Mouse (Mus musculus) layer of hippocampus, postnatal 25 days (tissue): Measurements from ENCODE around the gene Olfr872. TPM values are rescaled to one million over a fixed set of nuclear protein-coding genes. Genes with fewer than 3 reads are reported as not detected.
"Not testable (repeated sequence)": the region's sequence is repeated elsewhere in the genome, so short reads cannot be mapped to it uniquely, and the experiment has no call there.

ENCODE experiments used
- DNase-seq, 2 experiments: peaks; one replicate each; pipeline ENCODE4 v3.0.0; 2022; ENCODE audit warnings: mixed read lengths in 2 of 2, low spot score in 1 of 2; ENCODE audit errors: extremely low spot score in 1 of 2
- total RNA-seq, 2 experiments: library from RNA; stranded (reverse); gene quantifications; 2 replicates each; pipeline ENCODE4 v1.2.3; 2021

The Olfr872 gene
- not detected for total RNA-seq

DNA sequence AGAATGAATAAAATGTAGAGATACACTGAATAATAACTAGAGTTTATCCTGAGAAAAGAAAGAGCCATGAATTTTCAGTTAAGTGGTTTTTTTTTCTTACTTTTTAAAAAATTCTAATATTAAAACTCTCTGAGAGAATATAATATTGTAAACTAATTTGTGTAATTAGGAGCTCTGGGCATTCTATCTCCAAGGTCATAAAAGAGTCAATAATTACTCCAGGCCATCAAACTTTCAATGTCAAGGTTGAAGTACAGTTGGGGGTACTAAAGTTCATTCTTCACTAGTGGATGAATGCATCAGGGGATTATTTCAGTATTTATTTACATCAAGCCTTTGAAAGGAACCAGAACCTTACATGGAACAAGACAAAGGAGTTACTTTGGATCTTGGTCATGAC is at the start of gene Olfr872:
Gene Olfr872 (plus strand): TSS at position 301 of the 400 bp plus-strand sequence.
- DNase-seq: no peak

DNA sequence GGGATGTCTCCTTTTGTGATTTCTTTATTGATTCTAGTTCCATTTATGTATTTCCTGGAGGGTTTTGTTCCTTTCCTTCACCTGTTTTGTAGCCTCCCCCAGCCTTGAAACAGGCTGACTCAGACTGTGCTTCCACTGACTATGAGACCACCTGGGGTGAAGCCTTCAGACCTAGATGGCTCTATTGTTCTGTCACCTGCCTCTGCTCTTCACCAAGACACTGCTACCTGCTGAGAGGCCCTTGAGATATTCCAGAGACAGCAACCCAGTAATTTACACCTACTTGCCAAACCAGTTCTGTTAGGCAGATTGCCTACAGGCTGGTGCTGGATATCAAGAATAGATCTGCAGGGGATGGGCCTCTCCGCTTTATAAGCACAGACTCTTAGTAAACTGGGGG is 34.8 kb upstream of the Olfr872 start:
- DNase-seq: no peak

DNA sequence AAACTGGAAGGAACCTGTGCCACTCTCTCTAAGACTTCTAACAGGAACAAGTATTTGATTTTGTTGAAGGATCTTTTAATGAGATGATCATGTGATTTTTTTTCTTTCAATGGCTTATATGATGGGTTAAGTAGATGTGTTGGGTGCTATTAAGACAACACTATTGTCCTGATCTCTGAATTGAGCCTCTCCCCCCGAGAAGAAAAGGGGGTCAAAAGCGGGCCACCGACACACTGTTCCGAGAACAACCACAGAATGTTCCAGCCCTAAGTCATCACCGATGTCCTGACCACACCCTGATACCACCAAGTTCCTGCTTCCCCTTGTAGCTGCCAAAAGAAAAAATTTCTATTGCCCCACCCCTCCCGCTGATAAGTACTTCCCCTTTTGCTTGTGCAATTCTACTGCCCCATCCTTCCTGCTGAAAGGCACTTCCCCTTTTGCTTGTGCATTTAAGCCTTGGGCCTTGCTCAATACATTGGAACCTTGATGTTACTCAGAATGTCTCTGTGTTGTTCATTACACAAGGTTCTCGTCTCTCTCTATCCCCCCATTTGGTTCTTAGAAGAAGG is 33.4 kb upstream of the Olfr872 start:
- DNase-seq: not testable (repeated sequence)

DNA sequence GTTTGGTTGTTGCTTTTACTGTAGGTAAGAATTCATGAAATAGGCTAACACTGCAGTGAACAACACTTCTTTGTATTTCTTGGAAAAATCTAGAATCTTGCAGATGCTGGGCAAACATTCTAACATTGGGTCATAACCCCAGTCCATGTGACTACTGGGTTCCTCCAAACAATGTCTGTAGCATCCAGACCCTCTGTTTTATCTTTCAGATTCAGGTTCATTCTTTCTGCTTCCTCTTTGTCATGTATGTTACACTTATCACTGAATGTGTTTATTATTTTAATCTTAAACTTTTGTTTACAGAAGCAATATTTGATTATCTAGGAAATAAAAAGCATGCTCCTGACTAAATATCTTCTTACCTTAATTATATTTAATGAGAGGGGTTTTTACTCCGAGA is 26.1 kb upstream of the Olfr872 start:
- no peak for DNase-seq

DNA sequence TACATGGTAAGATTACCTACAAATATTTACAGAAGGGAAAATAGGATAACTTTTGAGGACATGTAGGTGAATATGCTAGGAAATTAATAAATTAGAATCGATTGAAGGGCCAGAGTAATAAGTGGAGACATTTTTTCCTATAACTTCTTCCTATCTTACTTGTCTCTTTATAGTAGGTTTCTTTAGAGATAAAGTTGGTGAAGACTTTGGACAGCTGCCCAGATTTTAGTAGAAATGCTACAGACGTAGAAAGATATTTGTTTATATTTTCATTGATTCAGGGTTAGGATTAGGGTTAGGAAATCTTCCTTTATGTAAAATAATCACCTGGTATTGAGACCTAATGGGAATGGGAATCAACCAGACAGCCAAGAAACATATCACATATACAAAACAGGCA is 25.4 kb upstream of the Olfr872 start:
- DNase-seq: no peak

DNA sequence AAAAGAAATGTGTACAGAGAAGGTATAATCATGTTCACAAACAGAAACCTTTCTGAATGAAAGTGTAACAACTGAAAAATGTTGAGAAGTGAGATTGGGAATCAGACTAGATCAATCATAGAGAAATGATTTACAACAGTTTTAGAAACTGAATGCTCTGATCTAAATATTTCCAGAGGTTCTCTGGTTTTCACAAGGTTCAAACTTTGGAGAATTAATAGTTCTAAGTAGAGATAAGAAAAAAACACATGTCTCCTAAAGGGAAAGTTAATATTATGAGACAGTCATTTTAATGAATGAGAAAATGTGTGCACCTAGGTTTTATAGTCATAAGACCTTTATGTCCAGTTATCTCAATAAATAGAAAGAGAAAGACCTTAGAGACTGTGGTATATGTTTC is 25.0 kb upstream of the Olfr872 start, which contains the start of gene Olfr871:
Gene Olfr871 (plus strand): TSS at position 301 of the 400 bp plus-strand sequence.
- DNase-seq: no peak

DNA sequence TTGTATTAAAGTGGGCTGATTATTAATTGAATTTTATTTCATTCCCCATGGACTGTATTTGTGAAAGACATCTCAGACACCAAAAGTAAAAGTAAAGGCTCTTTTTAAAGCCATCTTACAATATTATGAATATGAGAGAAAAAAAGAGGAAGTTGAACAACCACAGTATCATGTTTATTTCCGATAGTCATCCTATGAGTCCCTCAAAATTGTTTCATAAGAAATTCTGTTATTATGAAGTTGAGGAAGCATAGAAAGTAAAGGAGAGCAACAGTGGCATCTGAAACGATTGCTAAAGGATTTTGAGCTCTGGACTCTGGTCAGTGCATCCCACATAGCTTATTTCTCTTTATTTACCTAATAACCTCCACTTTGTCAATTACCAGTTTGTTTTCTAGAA is 459 bp downstream of the Olfr872 start:
- DNase-seq: no peak

DNA sequence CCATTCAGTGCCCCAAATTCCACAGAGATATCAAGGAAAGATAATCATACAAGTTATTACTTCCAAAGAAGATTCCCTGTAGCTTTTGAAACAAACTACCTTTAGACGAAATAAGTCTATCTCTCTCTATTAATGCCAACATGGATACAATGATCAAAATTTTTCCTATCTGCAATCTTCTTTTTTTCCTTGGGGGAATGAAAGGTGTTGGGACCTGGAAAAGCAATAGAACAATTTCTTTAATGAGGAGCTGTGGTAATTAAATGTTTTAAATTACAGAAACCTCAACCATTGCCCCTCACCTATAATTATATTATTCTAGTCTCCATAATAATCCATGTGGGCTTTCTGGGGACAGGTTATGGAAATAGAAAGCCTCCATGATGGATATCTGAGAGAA is 45.1 kb downstream of the Olfr872 start, which contains the start of gene Olfr39:
Gene Olfr39 (plus strand): TSS at position 301 of the 400 bp plus-strand sequence.
- no peak for DNase-seq

DNA sequence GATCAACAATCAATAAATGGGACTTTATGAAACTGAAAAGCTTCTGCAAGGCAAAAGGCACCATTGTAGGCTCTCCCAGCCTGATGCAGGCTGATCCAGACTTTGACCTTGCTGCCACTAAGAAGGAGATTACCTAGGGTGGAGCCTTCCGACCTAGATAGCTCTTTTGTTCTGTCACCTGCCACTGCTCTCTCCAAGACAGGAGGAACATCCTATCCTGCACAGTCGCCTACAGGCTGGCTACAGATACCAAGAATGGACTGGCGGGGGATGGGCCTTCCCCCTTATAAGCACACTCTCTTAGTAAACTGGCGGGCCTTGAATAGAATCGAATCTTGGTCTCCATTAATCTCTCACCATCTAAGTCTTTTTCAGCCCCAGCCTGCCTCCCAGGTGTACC is 58.6 kb downstream of the Olfr872 start:
- not testable (repeated sequence) for DNase-seq

DNA sequence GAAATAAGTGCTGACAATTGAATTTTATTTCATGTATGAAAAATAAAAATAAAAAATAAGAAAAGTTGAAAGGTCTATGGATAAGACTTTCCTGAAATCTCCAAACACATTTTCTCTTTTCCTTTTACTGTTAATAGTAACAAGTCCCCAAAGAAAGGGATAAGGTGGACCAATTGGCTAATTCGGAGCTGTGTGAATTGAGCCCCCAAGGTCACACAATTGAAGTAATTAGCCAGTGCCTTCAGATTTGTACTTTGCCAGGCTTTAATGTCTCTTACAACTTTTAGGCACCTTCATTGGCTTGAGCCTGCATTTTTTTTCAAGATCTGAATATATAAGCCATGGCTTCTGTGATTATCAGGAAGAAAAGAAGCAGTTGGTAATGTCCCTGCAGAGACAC is 61.3 kb downstream of the Olfr872 start, which contains the start of gene Olfr873:
Gene Olfr873 (plus strand): TSS at position 301 of the 400 bp plus-strand sequence.
- no peak for DNase-seq

Other genes with a start within 250 kb of the Olfr872 start
- gene Olfr866, start 209.1 kb upstream of the Olfr872 start, total RNA-seq: not detected
- not detected for gene Olfr867, start 179.6 kb upstream of the Olfr872 start, total RNA-seq
- gene Olfr868, start 138.5 kb upstream of the Olfr872 start, total RNA-seq: not detected
- not detected for gene Olfr869, start 108.1 kb upstream of the Olfr872 start, total RNA-seq
- not detected for gene Olfr870, start 63.1 kb upstream of the Olfr872 start, total RNA-seq
- not detected for gene Olfr871, start 24.9 kb upstream of the Olfr872 start, total RNA-seq
- not detected for gene Olfr39, start 45.2 kb downstream of the Olfr872 start, total RNA-seq
- gene Olfr873, start 61.4 kb downstream of the Olfr872 start, total RNA-seq: not detected
- gene Olfr18, start 99.0 kb downstream of the Olfr872 start, total RNA-seq: not detected
- 10 to 100 TPM; 10.4 to 11.3 TPM for gene Zfp560, start 148.1 kb downstream of the Olfr872 start, total RNA-seq
- gene Zfp26, start 223.0 kb downstream of the Olfr872 start, total RNA-seq: 10 to 100 TPM; 26.7 to 30.6 TPM